Mouse (Mus musculus): ENCODE results near the gene Ninj2. TPM values are rescaled to one million over a fixed set of nuclear protein-coding genes. Genes with fewer than 3 reads are reported as not detected.

Gene Ninj2
- polyA plus RNA-seq, 1 experiment = not detected

- H3K27me3 ChIP-seq (replicated peaks) = no peaks in the 10 kb centered on the region
- H3K4me3 ChIP-seq (replicated peaks) = no peak overlapping the region
- H3K4me1 ChIP-seq = peaks cover 55% of the 10 kb centered on the region
- no peaks in the 10 kb centered on the region for H3K9me3 ChIP-seq
- no peak for TF ChIP-seq FLI1 (IDR thresholded peaks at IDR 0.05; ENCODE audit: low read length)
- no peak for TF ChIP-seq GATA1 (IDR thresholded peaks at IDR 0.05; ENCODE audit: borderline replicate concordance, low read length)
- H3K36me3 ChIP-seq (replicated peaks; ENCODE audit: low read length) = no peaks in the 10 kb centered on the region
Measured at GRCm38 (mm10) chr6:120115443-120115842, 22.3 kb downstream of the Ninj2 start.

DNA sequence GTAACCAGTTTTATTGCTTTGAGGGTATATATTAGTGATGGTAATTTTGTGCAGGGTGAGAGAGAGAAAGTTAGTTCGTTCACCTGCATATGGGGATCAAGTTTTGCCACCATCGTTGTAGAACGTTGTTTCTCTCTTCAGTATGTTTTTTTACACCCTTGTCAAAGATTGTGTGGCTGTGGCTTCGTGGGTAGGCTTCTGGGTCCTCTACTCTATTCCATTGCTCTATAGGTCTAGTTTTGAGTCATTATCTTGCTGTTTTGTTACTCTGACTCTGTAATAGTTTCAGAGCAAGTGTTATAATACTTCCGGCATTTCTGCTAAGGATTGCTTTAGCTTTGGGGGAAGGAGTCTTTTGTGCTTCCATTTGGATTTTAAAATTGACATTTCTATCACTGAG, 26.7 kb downstream of the Ninj2 start:
- Histone ChIP-seq H3K36me3 (replicated peaks; ENCODE audit: low read length) (no peaks in the 10 kb centered on the region), H3K9me3 (no peaks in the 10 kb centered on the region), H3K4me3 (replicated peaks) (no peak overlapping the region), H3K27me3 (replicated peaks) (peaks cover 2% of the 10 kb centered on the region), H3K4me1 (peaks cover 24% of the 10 kb centered on the region)
- TF ChIP-seq GATA1 (IDR thresholded peaks at IDR 0.05; ENCODE audit: borderline replicate concordance, low read length) = no peak
- no peak for TF ChIP-seq FLI1 (IDR thresholded peaks at IDR 0.05; ENCODE audit: low read length)

GRCm38 (mm10) chr6:120124688-120125087, 31.5 kb downstream of the Ninj2 start:
- Histone ChIP-seq H3K9me3 (no peaks in the 10 kb centered on the region), H3K4me1 (peaks cover 11% of the 10 kb centered on the region), H3K36me3 (replicated peaks; ENCODE audit: low read length) (no peaks in the 10 kb centered on the region), H3K27me3 (replicated peaks) (peaks cover 2% of the 10 kb centered on the region), H3K4me3 (replicated peaks) (no peak overlapping the region)
- TF ChIP-seq GATA1 (IDR thresholded peaks at IDR 0.05; ENCODE audit: borderline replicate concordance, low read length) (no peak), FLI1 (IDR thresholded peaks at IDR 0.05; ENCODE audit: low read length) (no peak)

- TF ChIP-seq FLI1 (IDR thresholded peaks at IDR 0.05; ENCODE audit: low read length) (no peak), GATA1 (IDR thresholded peaks at IDR 0.05; ENCODE audit: borderline replicate concordance, low read length) (no peak)
- Histone ChIP-seq H3K4me1 (peaks cover 11% of the 10 kb centered on the region), H3K27me3 (replicated peaks) (peaks cover 2% of the 10 kb centered on the region), H3K4me3 (replicated peaks) (no peak overlapping the region), H3K9me3 (no peaks in the 10 kb centered on the region), H3K36me3 (replicated peaks; ENCODE audit: low read length) (no peaks in the 10 kb centered on the region)
Measured at GRCm38 (mm10) chr6:120126456-120126855, 33.3 kb downstream of the Ninj2 start.

- no peaks in the 10 kb centered on the region for H3K36me3 ChIP-seq (replicated peaks; ENCODE audit: low read length)
- peaks cover 11% of the 10 kb centered on the region for H3K4me1 ChIP-seq
- H3K4me3 ChIP-seq (replicated peaks) = no peak overlapping the region
- TF ChIP-seq GATA1 (IDR thresholded peaks at IDR 0.05; ENCODE audit: borderline replicate concordance, low read length) = no peak
- no peak for TF ChIP-seq FLI1 (IDR thresholded peaks at IDR 0.05; ENCODE audit: low read length)
- H3K9me3 ChIP-seq = no peaks in the 10 kb centered on the region
- H3K27me3 ChIP-seq (replicated peaks) = no peaks in the 10 kb centered on the region
Measured at GRCm38 (mm10) chr6:120127321-120127720, 34.2 kb downstream of the Ninj2 start.

DNA sequence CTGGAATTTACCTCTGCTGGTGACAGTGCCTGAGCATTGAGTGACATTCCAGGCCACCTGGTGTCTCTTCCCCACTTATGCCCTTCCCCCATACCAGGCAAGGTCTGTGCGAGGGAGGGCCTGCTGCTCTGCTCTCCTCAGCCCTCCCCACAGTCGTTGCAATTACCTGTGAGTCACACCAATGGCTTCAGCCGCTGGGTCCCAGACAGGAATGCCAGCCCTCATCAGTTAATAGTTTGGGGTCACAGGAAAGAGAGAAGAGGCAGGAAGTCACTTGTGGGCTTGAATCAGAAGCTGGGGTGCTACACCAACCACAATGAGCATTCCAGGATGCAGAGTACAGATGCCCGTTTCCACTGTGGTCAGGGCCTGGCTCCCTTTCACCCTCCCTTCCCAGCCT, 41.6 kb downstream of the Ninj2 start:
- TF ChIP-seq GATA1 (IDR thresholded peaks at IDR 0.05; ENCODE audit: borderline replicate concordance, low read length) (no peak), FLI1 (IDR thresholded peaks at IDR 0.05; ENCODE audit: low read length) (no peak)
- H3K9me3 ChIP-seq = no peaks in the 10 kb centered on the region
- no peaks in the 10 kb centered on the region for H3K36me3 ChIP-seq (replicated peaks; ENCODE audit: low read length)

DNA sequence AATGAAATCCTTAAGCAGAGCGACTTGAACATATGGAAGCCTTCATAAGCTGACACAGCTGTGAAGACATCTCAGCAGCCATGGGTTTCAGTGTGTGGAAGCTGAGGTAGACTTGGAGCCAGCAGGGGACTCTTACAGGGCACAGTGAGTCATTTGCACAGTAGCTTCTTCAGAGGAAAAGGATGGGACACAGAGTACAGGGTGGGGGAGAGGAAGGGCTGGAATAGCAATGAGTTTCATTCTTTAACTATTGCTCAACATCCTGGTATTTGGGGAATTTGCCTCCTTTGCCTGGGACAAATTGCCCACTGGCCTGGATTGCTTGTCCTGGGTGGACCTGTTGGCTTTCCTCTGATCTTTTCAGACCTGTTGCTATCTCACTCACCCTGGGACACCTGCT, 52.3 kb downstream of the Ninj2 start:
- H3K4me1 ChIP-seq = peaks cover 29% of the 10 kb centered on the region
- TF ChIP-seq GATA1 (IDR thresholded peaks at IDR 0.05; ENCODE audit: borderline replicate concordance, low read length) (no peak), FLI1 (IDR thresholded peaks at IDR 0.05; ENCODE audit: low read length) (no peak)
- H3K36me3 ChIP-seq (replicated peaks; ENCODE audit: low read length) = no peaks in the 10 kb centered on the region
- H3K4me3 ChIP-seq (replicated peaks) = no peak overlapping the region
- H3K9me3 ChIP-seq = no peaks in the 10 kb centered on the region
- H3K27me3 ChIP-seq (replicated peaks) = peaks cover 42% of the 10 kb centered on the region

More for the DNA sequence above, 41.6 kb downstream of the Ninj2 start:
- Histone ChIP-seq H3K4me3 (replicated peaks) (peak overlapping the region; percentile 80), H3K4me1 (peaks cover 21% of the 10 kb centered on the region), H3K27me3 (replicated peaks) (peaks cover 15% of the 10 kb centered on the region)

DNA sequence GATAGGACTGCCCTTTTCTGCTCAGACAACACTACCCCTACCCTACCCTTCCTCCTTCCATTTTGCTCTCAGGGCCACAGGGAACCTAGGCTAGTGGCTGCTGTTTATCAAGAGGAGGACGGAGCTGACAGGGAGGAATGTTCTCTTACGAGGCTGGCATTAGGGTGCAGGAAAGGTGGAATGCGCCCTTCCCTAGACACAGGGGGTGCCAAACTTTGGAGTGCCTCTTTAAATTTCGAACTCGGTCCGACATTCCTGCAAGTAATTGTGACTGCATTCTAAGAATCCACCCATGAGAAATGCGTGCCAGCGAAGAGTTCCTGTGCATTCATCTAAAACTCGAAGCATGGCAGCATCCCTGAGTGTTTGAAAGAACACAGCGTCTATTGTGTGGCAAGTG, 53.5 kb downstream of the Ninj2 start:
- H3K4me1 ChIP-seq = peaks cover 37% of the 10 kb centered on the region
- no peak overlapping the region for H3K4me3 ChIP-seq (replicated peaks)
- peaks cover 39% of the 10 kb centered on the region for H3K27me3 ChIP-seq (replicated peaks)
- no peaks in the 10 kb centered on the region for H3K9me3 ChIP-seq
- H3K36me3 ChIP-seq (replicated peaks; ENCODE audit: low read length) = no peaks in the 10 kb centered on the region
- no peak for TF ChIP-seq FLI1 (IDR thresholded peaks at IDR 0.05; ENCODE audit: low read length)
- no peak for TF ChIP-seq GATA1 (IDR thresholded peaks at IDR 0.05; ENCODE audit: borderline replicate concordance, low read length)

DNA sequence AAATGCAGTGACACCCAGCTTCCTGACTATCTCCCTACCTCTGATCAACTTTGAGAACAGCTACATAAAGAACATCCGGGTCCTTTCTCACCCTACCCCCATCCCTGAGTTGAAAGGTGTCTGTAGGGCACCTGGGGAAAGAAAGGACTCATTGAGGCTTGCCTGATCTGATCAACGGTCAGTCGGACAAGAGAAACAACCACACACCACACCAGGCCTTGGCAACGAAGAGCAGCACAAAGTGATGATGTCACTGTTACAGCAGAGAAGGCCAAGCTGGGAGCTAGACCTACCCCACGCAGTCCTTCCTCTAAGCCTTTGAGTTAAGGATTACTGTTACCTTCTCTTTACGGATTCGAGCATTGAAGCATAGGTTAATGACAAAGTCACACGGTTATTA, 54.3 kb downstream of the Ninj2 start:
- Histone ChIP-seq H3K4me3 (replicated peaks) (no peak overlapping the region), H3K4me1 (peaks cover 42% of the 10 kb centered on the region)
- TF ChIP-seq FLI1 (IDR thresholded peaks at IDR 0.05; ENCODE audit: low read length) = no peak
- no peak for TF ChIP-seq GATA1 (IDR thresholded peaks at IDR 0.05; ENCODE audit: borderline replicate concordance, low read length)

DNA sequence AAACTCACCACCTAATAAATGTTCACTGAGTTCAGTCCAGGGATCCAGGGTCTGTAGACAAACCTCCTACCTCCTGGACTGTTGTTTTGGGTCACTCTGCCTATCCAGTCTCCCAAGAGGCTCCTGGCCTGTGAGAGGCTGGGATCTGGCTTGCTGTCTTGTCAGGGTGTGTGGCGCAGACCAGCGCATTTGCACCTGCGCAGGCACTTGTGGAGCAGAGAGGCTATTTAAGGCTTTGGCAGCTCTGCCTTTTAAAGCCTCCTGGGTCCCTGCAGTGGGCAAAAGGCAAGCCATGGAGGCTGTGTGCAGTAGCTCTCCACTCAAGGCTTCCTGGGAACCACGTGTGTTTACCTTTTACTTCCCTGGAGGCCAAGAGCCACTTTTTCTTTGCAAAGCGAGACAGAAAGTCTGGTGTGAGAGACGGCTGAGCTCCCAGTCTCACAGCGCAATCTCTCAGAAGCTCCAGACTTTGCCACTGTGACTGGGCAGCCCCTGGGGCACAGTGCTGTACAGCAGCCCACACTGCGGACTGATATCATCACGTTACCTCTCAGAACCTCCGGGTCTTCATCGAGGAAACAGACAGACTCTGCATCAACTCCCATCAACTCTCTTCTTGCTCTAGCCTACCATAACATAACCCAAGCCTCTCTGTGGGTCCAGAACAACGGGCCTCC, 55.7 kb downstream of the Ninj2 start:
- no peak for TF ChIP-seq GATA1 (IDR thresholded peaks at IDR 0.05; ENCODE audit: borderline replicate concordance, low read length)
- no peak for TF ChIP-seq FLI1 (IDR thresholded peaks at IDR 0.05; ENCODE audit: low read length)
- no peaks in the 10 kb centered on the region for H3K9me3 ChIP-seq
- peaks cover 32% of the 10 kb centered on the region for H3K27me3 ChIP-seq (replicated peaks)
- peaks cover 47% of the 10 kb centered on the region for H3K4me1 ChIP-seq
- H3K4me3 ChIP-seq (replicated peaks) = no peak overlapping the region
- no peaks in the 10 kb centered on the region for H3K36me3 ChIP-seq (replicated peaks; ENCODE audit: low read length)

More for the DNA sequence above, 54.3 kb downstream of the Ninj2 start:
- Histone ChIP-seq H3K27me3 (replicated peaks) (peaks cover 34% of the 10 kb centered on the region), H3K9me3 (no peaks in the 10 kb centered on the region), H3K36me3 (replicated peaks; ENCODE audit: low read length) (no peaks in the 10 kb centered on the region)

Data from megakaryocyte, embryonic 14.5 days (primary cell).